Mouse (Mus musculus) embryonic facial prominence, embryonic 13.5 days (tissue): ENCODE measurements around the gene Tmem199. TPM values are rescaled to one million over a fixed set of nuclear protein-coding genes. Genes with fewer than 3 reads are reported as not detected.

ENCODE experiments used
- ATAC-seq: fragments of 200-750 bp; cut with Nextera tagmentation; 2 replicates; pipeline ENCODE4 v1.8.0; 2017; ENCODE audit warnings: low read depth; ENCODE audit not compliant: insufficient number of reproducible peaks, insufficient read depth, low FRiP score, low TSS enrichment
- H3K27ac ChIP-seq: fragments of 300-500 bp; sonication (generic); 2 replicates; pipeline ENCODE4 v1.5.1; 2015; ENCODE audit warnings: moderate library complexity, mild to moderate bottlenecking, inconsistent platforms
- H3K27me3 ChIP-seq: fragments of 300-500 bp; sonication (generic); 2 replicates; pipeline ENCODE4 v1.6.1; 2015; ENCODE audit warnings: mild to moderate bottlenecking, inconsistent platforms
- H3K36me3 ChIP-seq: fragments of 300-500 bp; sonication (generic); 2 replicates; pipeline ENCODE4 v1.6.1; 2015; ENCODE audit warnings: mild to moderate bottlenecking, inconsistent platforms
- H3K4me1 ChIP-seq: fragments of 300-500 bp; sonication (generic); 2 replicates; pipeline ENCODE4 v1.6.1; 2015; ENCODE audit warnings: inconsistent platforms
- H3K4me2 ChIP-seq: fragments of 300-500 bp; sonication (generic); 2 replicates; pipeline ENCODE4 v1.6.1; 2015; ENCODE audit warnings: moderate library complexity, mild to moderate bottlenecking, inconsistent platforms
- H3K4me3 ChIP-seq: fragments of 300-500 bp; sonication (generic); 2 replicates; pipeline ENCODE4 v1.5.1; 2015; ENCODE audit warnings: mild to moderate bottlenecking, inconsistent platforms
- H3K9ac ChIP-seq: fragments of 300-500 bp; sonication (generic); 2 replicates; pipeline ENCODE4 v1.6.1; 2015; ENCODE audit warnings: mild to moderate bottlenecking, inconsistent platforms
- H3K9me3 ChIP-seq: fragments of 300-500 bp; sonication (generic); 2 replicates; pipeline ENCODE4 v1.6.1; 2016; ENCODE audit warnings: inconsistent platforms
- WGBS: fragments of 180-500 bp; shearing (Covaris S2); methylation state at CpG from one replicate; pipeline ENCODE4 v1.1.7; 2015; ENCODE audit warnings: mixed read lengths; 5-methylcytosine and 5-hydroxymethylcytosine counted together
- polyA plus RNA-seq: library from polyadenylated mRNA; unstranded; fragments of >200 nt; fragmentation: Nextera tagmentation; extraction: Ambion mirVana; gene quantifications from 2 replicates; pipeline ENCODE4 v1.2.1, GENCODE M21; 2015

Tmem199 gene
- polyA plus RNA-seq, 1 experiment from 2014 or later: 46.6 TPM

GRCm38 (mm10) chr11:78523241-78523955 is 11.4 kb upstream of the Tmem199 start:
- Histone ChIP-seq H3K36me3 (peaks cover 98% of the 10 kb centered on the region), H3K4me2 (no peak overlapping the region), H3K9ac (no peak overlapping the region), H3K27me3 (no peaks in the 10 kb centered on the region), H3K9me3 (no peaks in the 10 kb centered on the region), H3K4me3 (no peak overlapping the region), H3K4me1 (no peaks in the 10 kb centered on the region), H3K27ac (no peak overlapping the region)
- ATAC-seq: no peak
- 89% methylated on average over 9 of the region's 9 CpGs for WGBS

GRCm38 (mm10) chr11:78522481-78522997 is 10.6 kb upstream of the Tmem199 start:
- Histone ChIP-seq H3K27me3 (no peaks in the 10 kb centered on the region), H3K27ac (no peak overlapping the region), H3K4me1 (no peaks in the 10 kb centered on the region), H3K4me3 (no peak overlapping the region; the same call in 1 of the 2 replicates), H3K9ac (no peak overlapping the region), H3K9me3 (no peaks in the 10 kb centered on the region), H3K36me3 (peaks cover 98% of the 10 kb centered on the region), H3K4me2 (no peak overlapping the region)
- WGBS: 93% methylated on average over 1 of the region's 1 CpGs
- no peak for ATAC-seq

GRCm38 (mm10) chr11:78521880-78522279 is 9.9 kb upstream of the Tmem199 start:
- Histone ChIP-seq H3K27ac (no peak overlapping the region), H3K4me1 (no peaks in the 10 kb centered on the region), H3K36me3 (peaks cover 94% of the 10 kb centered on the region), H3K9ac (no peak overlapping the region), H3K27me3 (no peaks in the 10 kb centered on the region), H3K4me2 (no peak overlapping the region), H3K9me3 (no peaks in the 10 kb centered on the region), H3K4me3 (no peak overlapping the region)
- ATAC-seq: no peak
- 96% methylated on average over 3 of the region's 3 CpGs for WGBS

GRCm38 (mm10) chr11:78518931-78519330 is 7.0 kb upstream of the Tmem199 start:
- 93% methylated on average over 10 of the region's 10 CpGs for WGBS
- no peaks in the 10 kb centered on the region for H3K9me3 ChIP-seq
- H3K4me1 ChIP-seq: 0 out of 2 replicates have a peak, but pooled peaks cover under 1% of the 10 kb centered on the region
- H3K27ac ChIP-seq: no peak overlapping the region
- H3K4me3 ChIP-seq: no peak overlapping the region
- H3K27me3 ChIP-seq: no peaks in the 10 kb centered on the region
- H3K36me3 ChIP-seq: peaks cover 94% of the 10 kb centered on the region
- H3K9ac ChIP-seq: no peak overlapping the region
- ATAC-seq: no peak
- H3K4me2 ChIP-seq: no peak overlapping the region

- 55% methylated on average over 2 of the region's 2 CpGs for WGBS
- no peaks in the 10 kb centered on the region for H3K27me3 ChIP-seq
- H3K27ac ChIP-seq: no peak overlapping the region
- H3K4me1 ChIP-seq: peaks cover 19% of the 10 kb centered on the region
- no peak overlapping the region for H3K4me3 ChIP-seq
- H3K4me2 ChIP-seq: no peak overlapping the region
- H3K9ac ChIP-seq: no peak overlapping the region
- peaks cover 65% of the 10 kb centered on the region for H3K36me3 ChIP-seq
- H3K9me3 ChIP-seq: no peaks in the 10 kb centered on the region
- ATAC-seq: no peak
Observed at GRCm38 (mm10) chr11:78515549-78516325, 3.8 kb upstream of the Tmem199 start.

GRCm38 (mm10) chr11:78513106-78513790 is 1.3 kb upstream of the Tmem199 start:
- 70% methylated on average over 3 of the region's 3 CpGs for WGBS
- Histone ChIP-seq H3K27ac (no peak overlapping the region), H3K36me3 (peaks cover 59% of the 10 kb centered on the region), H3K9me3 (no peaks in the 10 kb centered on the region), H3K4me2 (peak overlapping the region; percentile 91), H3K27me3 (no peaks in the 10 kb centered on the region), H3K4me1 (peaks cover 19% of the 10 kb centered on the region), H3K9ac (peak overlapping the region; percentile 94), H3K4me3 (peak overlapping the region; percentile 77)
- no peak for ATAC-seq

- ATAC-seq: no peak
- WGBS: 79% methylated on average over 5 of the region's 5 CpGs
- Histone ChIP-seq H3K4me1 (peaks cover 19% of the 10 kb centered on the region), H3K36me3 (peaks cover 42% of the 10 kb centered on the region), H3K9ac (no peak overlapping the region), H3K27me3 (no peaks in the 10 kb centered on the region), H3K9me3 (no peaks in the 10 kb centered on the region), H3K27ac (no peak overlapping the region), H3K4me3 (no peak overlapping the region), H3K4me2 (no peak overlapping the region)
Observed at GRCm38 (mm10) chr11:78509148-78509547, 2.8 kb downstream of the Tmem199 start.

- WGBS: 72% methylated on average over 3 of the region's 3 CpGs
- H3K4me2 ChIP-seq: no peak overlapping the region
- ATAC-seq: no peak; the same call in 1 of the 2 replicates
Observed at GRCm38 (mm10) chr11:78505430-78505829, 6.5 kb downstream of the Tmem199 start.

GRCm38 (mm10) chr11:78502909-78503650 is 8.9 kb downstream of the Tmem199 start, which contains the start of gene Sebox:
TSS of gene Sebox (plus strand) at chr11:78503447.
- no peak within 1 kb of the TSS for H3K9ac ChIP-seq
- H3K9me3 ChIP-seq: no peaks in the 10 kb centered on the region
- no peak within 1 kb of the TSS for H3K4me2 ChIP-seq
- peaks cover 3% of the 10 kb centered on the region for H3K4me1 ChIP-seq
- H3K27ac ChIP-seq: no peak within 1 kb of the TSS
- H3K4me3 ChIP-seq: no peak within 1 kb of the TSS
- H3K27me3 ChIP-seq: peaks cover 34% of the 10 kb centered on the region
- no peak for ATAC-seq
- peaks cover 18% of the 10 kb centered on the region for H3K36me3 ChIP-seq
- WGBS: 62% methylated on average over 7 of the region's 7 CpGs

More at GRCm38 (mm10) chr11:78505430-78505829, 6.5 kb downstream of the Tmem199 start:
- H3K4me1 ChIP-seq: no peaks in the 10 kb centered on the region
- peaks cover 13% of the 10 kb centered on the region for H3K27me3 ChIP-seq
- H3K4me3 ChIP-seq: no peak overlapping the region
- H3K36me3 ChIP-seq: peaks cover 37% of the 10 kb centered on the region
- H3K9ac ChIP-seq: no peak overlapping the region
- H3K9me3 ChIP-seq: no peaks in the 10 kb centered on the region
- H3K27ac ChIP-seq: no peak overlapping the region

- ATAC-seq: no peak
- Histone ChIP-seq H3K27ac (no peak overlapping the region), H3K9me3 (no peaks in the 10 kb centered on the region), H3K9ac (no peak overlapping the region), H3K4me2 (no peak overlapping the region), H3K4me1 (peaks cover 14% of the 10 kb centered on the region), H3K27me3 (peaks cover 42% of the 10 kb centered on the region), H3K4me3 (no peak overlapping the region), H3K36me3 (peaks cover 3% of the 10 kb centered on the region)
- WGBS: 81% methylated on average over 20 of the region's 20 CpGs
Observed at GRCm38 (mm10) chr11:78501529-78501928, 10.4 kb downstream of the Tmem199 start.
